Mouse (Mus musculus) heart, embryonic 11.5 days (tissue): ENCODE data around the gene Ctdspl. TPM values are rescaled to one million over a fixed set of nuclear protein-coding genes. Genes with fewer than 3 reads are reported as not detected.

Source experiments
- ATAC-seq: fragments of 200-750 bp; cut with Nextera tagmentation; replicated peaks from 2 replicates; pipeline ENCODE4 v1.8.0; 2017; ENCODE audit warnings: moderate library complexity; ENCODE audit not compliant: insufficient number of reproducible peaks, low FRiP score, low TSS enrichment
- H3K27ac ChIP-seq: fragments of 300-500 bp; sonication (generic); 2 replicates; pipeline ENCODE4 v1.5.1; 2014; ENCODE audit warnings: mild to moderate bottlenecking, low read depth, low read length
- H3K27me3 ChIP-seq: fragments of 300-500 bp; sonication (generic); 2 replicates; pipeline ENCODE4 v1.6.1; 2014; ENCODE audit warnings: mild to moderate bottlenecking, low read length, mixed read lengths; ENCODE audit not compliant: control insufficient read depth, insufficient read depth
- H3K36me3 ChIP-seq: fragments of 300-500 bp; sonication (generic); 2 replicates; pipeline ENCODE4 v1.6.1; 2014; ENCODE audit warnings: mild to moderate bottlenecking, low read length, moderate library complexity, mixed read lengths; ENCODE audit not compliant: control insufficient read depth, insufficient read depth
- H3K4me1 ChIP-seq: fragments of 300-500 bp; sonication (generic); 2 replicates; pipeline ENCODE4 v1.6.1; 2014; ENCODE audit warnings: low read length; ENCODE audit not compliant: control insufficient read depth, insufficient read depth
- H3K4me2 ChIP-seq: fragments of 300-500 bp; sonication (generic); 2 replicates; pipeline ENCODE4 v1.6.1; 2014; ENCODE audit warnings: mild to moderate bottlenecking, moderate library complexity
- H3K4me3 ChIP-seq: fragments of 300-500 bp; sonication (generic); 2 replicates; pipeline ENCODE4 v1.5.1; 2014; ENCODE audit warnings: low read depth, low read length
- H3K9ac ChIP-seq: fragments of 300-500 bp; sonication (generic); 2 replicates; pipeline ENCODE4 v1.6.1; 2014; ENCODE audit warnings: mild to moderate bottlenecking, low read depth, low read length, moderate library complexity
- H3K9me3 ChIP-seq: fragments of 300-500 bp; sonication (generic); replicated peaks from 2 replicates; pipeline ENCODE4 v1.6.1; 2016; ENCODE audit warnings: low read length; ENCODE audit not compliant: control insufficient read depth
- WGBS: fragments of 180-500 bp; shearing (Covaris S2); extraction: QIAGEN DNeasy Blood & Tissue Kit; methylation state at CpG from one replicate; pipeline ENCODE4 v1.1.7; 2014; ENCODE audit not compliant: insufficient replicate concordance; 5-methylcytosine and 5-hydroxymethylcytosine counted together
- polyA plus RNA-seq: library from polyadenylated mRNA; unstranded; fragments of >200 nt; fragmentation: Nextera tagmentation; extraction: Ambion mirVana; gene quantifications from 2 replicates; pipeline ENCODE4 v1.2.1, GENCODE M21; 2014

The Ctdspl gene
- polyA plus RNA-seq, 1 experiment from 2014 or later, result 10.5 TPM

GRCm38 (mm10) chr9:118944388-118944787 is 18.1 kb downstream of the Ctdspl start:
- Histone ChIP-seq H3K9ac (no peak overlapping the region), H3K4me2 (no peak overlapping the region), H3K4me3 (no peak overlapping the region), H3K36me3 (no peaks in the 10 kb centered on the region), H3K27ac (no peak overlapping the region), H3K9me3 (no peaks in the 10 kb centered on the region), H3K27me3 (no peaks in the 10 kb centered on the region), H3K4me1 (peaks cover 29% of the 10 kb centered on the region)
- 39% methylated on average over 12 of the region's 12 CpGs for WGBS
- ATAC-seq, result no peak

GRCm38 (mm10) chr9:118948486-118948885 is 22.2 kb downstream of the Ctdspl start:
- Histone ChIP-seq H3K27ac (no peak overlapping the region), H3K4me1 (peaks cover 39% of the 10 kb centered on the region), H3K4me2 (no peak overlapping the region)

GRCm38 (mm10) chr9:118949124-118949523 is 22.9 kb downstream of the Ctdspl start:
- Histone ChIP-seq H3K27ac (no peak overlapping the region), H3K27me3 (no peaks in the 10 kb centered on the region), H3K9me3 (no peaks in the 10 kb centered on the region), H3K4me3 (no peak overlapping the region), H3K36me3 (no peaks in the 10 kb centered on the region), H3K4me1 (peaks cover 35% of the 10 kb centered on the region), H3K9ac (no peak overlapping the region), H3K4me2 (no peak overlapping the region)
- WGBS, result 83% methylated on average over 8 of the region's 8 CpGs
- no peak for ATAC-seq

More at GRCm38 (mm10) chr9:118948486-118948885, 22.2 kb downstream of the Ctdspl start:
- no peaks in the 10 kb centered on the region for H3K9me3 ChIP-seq
- no peaks in the 10 kb centered on the region for H3K36me3 ChIP-seq
- ATAC-seq, result no peak
- 72% methylated on average over 5 of the region's 5 CpGs for WGBS
- H3K27me3 ChIP-seq, result no peaks in the 10 kb centered on the region
- H3K4me3 ChIP-seq, result no peak overlapping the region
- H3K9ac ChIP-seq, result no peak overlapping the region

DNA sequence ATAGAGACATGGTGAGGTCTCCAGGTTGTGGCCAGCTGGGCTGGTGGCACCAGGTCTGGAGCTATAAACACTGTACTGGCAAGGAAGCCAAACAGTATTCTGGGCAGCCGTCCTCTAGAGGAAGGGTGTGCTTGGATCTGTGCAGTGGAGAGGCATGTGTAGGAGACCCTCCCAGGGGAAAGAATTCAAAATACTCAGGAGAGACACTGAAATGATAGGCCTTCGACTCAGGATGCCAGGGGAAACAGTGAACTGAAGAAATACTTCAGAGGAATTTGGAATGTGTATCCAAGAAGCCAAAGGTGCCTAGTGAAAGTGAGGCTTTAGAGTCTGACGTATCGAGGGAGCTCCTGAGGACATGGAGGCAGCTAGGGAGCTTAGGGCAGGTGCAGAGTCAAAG is 23.4 kb downstream of the Ctdspl start:
- no peak for ATAC-seq
- WGBS, result 55% methylated on average over 4 of the region's 4 CpGs
- Histone ChIP-seq H3K9me3 (no peaks in the 10 kb centered on the region), H3K9ac (no peak overlapping the region), H3K27ac (no peak overlapping the region), H3K4me3 (no peak overlapping the region), H3K4me2 (no peak overlapping the region), H3K36me3 (no peaks in the 10 kb centered on the region), H3K27me3 (no peaks in the 10 kb centered on the region), H3K4me1 (peaks cover 30% of the 10 kb centered on the region)

DNA sequence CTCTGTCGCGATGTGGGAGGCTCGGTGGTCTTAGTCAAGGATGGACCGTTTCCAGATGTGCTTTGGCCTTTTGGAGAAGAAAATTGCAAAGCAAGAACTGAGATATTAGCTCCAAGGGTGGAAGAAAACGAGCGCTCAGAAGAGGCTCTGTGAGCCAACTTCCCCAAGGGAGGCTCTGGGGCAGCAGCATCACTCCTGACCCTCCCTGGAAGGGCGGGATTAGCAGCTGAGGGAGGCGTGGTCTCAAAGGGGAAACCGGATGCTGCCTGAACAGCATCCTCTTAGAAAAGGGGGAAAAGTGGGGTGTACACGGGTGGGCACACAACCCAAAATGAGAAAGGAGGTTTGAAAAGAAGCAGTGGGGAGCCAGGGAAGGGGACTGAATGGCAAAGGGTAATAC is 23.8 kb downstream of the Ctdspl start:
- no peak for ATAC-seq
- H3K27ac ChIP-seq, result no peak overlapping the region
- H3K4me3 ChIP-seq, result no peak overlapping the region
- no peaks in the 10 kb centered on the region for H3K36me3 ChIP-seq
- H3K9me3 ChIP-seq, result no peaks in the 10 kb centered on the region
- H3K27me3 ChIP-seq, result no peaks in the 10 kb centered on the region
- WGBS, result 69% methylated on average over 10 of the region's 10 CpGs
- H3K4me1 ChIP-seq, result peaks cover 30% of the 10 kb centered on the region
- H3K9ac ChIP-seq, result no peak overlapping the region
- H3K4me2 ChIP-seq, result no peak overlapping the region

DNA sequence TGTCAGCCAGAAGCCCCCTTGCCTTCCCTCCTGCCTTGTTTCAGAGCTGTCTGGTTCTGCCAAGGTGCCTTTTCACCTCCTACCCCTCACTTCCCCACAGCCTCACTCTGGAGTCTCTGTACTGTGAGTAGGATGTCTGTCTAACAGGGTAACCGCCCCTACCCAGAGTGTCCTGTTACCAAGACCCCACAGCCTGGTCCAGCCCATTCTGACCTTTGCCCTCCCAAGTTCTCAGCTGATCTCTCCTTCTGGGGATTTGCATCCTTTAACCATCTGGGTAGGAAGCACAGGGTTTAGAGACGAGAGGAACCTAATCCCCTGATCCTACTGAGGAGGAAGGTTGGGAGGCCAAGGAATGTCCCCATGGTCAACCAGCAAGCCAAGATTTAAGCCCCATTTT is 24.5 kb downstream of the Ctdspl start:
- no peak for ATAC-seq
- no peak overlapping the region for H3K9ac ChIP-seq
- H3K27ac ChIP-seq, result no peak overlapping the region
- H3K4me2 ChIP-seq, result no peak overlapping the region
- H3K9me3 ChIP-seq, result no peaks in the 10 kb centered on the region
- H3K4me3 ChIP-seq, result no peak overlapping the region
- peaks cover 30% of the 10 kb centered on the region for H3K4me1 ChIP-seq
- 58% methylated on average over 2 of the region's 2 CpGs for whole genome bisulfite sequencing
- H3K36me3 ChIP-seq, result no peaks in the 10 kb centered on the region
- no peaks in the 10 kb centered on the region for H3K27me3 ChIP-seq

DNA sequence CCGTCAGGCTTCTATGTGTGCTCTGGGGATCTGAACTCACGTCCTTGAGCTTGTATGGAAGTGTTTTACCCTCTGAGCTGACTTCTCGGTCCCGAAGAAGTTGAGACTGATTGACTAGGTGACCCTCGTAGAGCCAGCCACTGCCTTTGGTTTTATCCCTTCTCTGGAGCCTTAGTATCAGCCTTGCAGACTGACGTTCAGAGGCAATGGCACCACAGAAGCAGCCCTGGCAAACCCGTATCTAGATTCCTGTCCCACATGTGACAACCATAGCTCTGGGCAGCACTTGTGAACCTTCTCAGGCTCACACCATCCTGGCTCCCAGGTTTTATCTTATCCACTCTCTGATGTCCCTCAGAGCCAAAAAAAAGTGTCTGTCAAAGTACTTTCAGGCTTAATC is 25.1 kb downstream of the Ctdspl start:
- WGBS, result 71% methylated on average over 7 of the region's 7 CpGs
- H3K4me1 ChIP-seq, result peaks cover 28% of the 10 kb centered on the region

DNA sequence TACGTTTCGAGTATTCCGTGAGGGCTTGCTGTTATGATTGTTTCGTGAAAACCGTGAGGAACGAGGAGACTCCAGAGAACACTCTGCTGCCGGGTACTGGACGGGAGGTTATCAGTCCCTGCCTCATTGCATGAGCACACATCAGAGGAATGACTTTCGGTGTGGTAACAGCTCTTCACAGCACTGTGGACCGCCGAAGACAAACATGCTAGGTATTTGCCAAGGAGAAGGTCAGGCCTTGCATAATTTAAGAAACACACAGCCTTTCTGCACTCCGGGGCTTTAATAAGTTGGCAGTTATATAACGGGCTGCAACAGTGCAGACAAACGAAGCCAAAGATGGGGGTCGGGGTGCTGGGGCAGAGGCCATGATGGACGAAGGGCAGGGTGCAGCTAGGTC is 25.9 kb downstream of the Ctdspl start:
- no peak overlapping the region for H3K9ac ChIP-seq
- no peak overlapping the region for H3K4me2 ChIP-seq
- H3K27ac ChIP-seq, result peak overlapping the region; percentile 46; the same call in 1 of the 2 replicates
- no peak overlapping the region for H3K4me3 ChIP-seq
- 59% methylated on average over 16 of the region's 16 CpGs for WGBS
- ATAC-seq, result no peak
- H3K9me3 ChIP-seq, result no peaks in the 10 kb centered on the region
- H3K4me1 ChIP-seq, result peaks cover 28% of the 10 kb centered on the region
- no peaks in the 10 kb centered on the region for H3K27me3 ChIP-seq
- no peaks in the 10 kb centered on the region for H3K36me3 ChIP-seq

More for the DNA sequence above, 25.1 kb downstream of the Ctdspl start:
- Histone ChIP-seq H3K9me3 (no peaks in the 10 kb centered on the region), H3K9ac (no peak overlapping the region), H3K27ac (no peak overlapping the region), H3K36me3 (no peaks in the 10 kb centered on the region), H3K4me2 (no peak overlapping the region), H3K4me3 (no peak overlapping the region), H3K27me3 (no peaks in the 10 kb centered on the region)
- no peak for ATAC-seq

GRCm38 (mm10) chr9:118953465-118954194 is 27.4 kb downstream of the Ctdspl start:
- no peak overlapping the region for H3K27ac ChIP-seq
- ATAC-seq, result no peak
- H3K9me3 ChIP-seq, result no peaks in the 10 kb centered on the region
- H3K27me3 ChIP-seq, result no peaks in the 10 kb centered on the region
- H3K9ac ChIP-seq, result no peak overlapping the region
- H3K4me3 ChIP-seq, result no peak overlapping the region
- no peaks in the 10 kb centered on the region for H3K36me3 ChIP-seq
- H3K4me2 ChIP-seq, result no peak overlapping the region
- H3K4me1 ChIP-seq, result peaks cover 25% of the 10 kb centered on the region
- WGBS, result 86% methylated on average over 16 of the region's 16 CpGs
